Mouse (Mus musculus): Measurements from ENCODE around the gene Tgm1. TPM values are rescaled to one million over a fixed set of nuclear protein-coding genes. Genes with fewer than 3 reads are reported as not detected.

The Tgm1 gene
- polyA plus RNA-seq, 1 experiment, result 9.0 TPM

DNA sequence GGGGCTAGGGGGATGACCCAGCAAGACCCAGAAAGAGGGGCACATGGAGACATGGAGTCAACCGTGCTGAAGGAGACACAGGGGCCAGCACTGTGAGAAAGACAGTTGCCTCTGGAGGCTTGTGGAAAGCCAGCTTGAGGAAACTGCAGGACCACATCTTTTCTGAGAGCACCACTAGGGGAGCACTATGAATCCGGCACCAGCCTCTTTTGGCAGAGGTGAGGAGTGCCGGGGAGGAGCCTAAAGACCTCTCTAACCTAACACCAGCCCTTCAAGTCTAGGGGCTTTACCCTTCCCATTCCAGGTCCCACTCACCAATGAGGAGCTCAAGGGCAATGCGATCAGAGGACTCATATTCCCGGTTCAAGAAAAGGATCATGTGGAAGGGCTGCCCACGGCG is 1.9 kb downstream of the Tgm1 start:
- no peak for TF ChIP-seq GATA1 (IDR thresholded peaks at IDR 0.05; ENCODE audit: low read length)

DNA sequence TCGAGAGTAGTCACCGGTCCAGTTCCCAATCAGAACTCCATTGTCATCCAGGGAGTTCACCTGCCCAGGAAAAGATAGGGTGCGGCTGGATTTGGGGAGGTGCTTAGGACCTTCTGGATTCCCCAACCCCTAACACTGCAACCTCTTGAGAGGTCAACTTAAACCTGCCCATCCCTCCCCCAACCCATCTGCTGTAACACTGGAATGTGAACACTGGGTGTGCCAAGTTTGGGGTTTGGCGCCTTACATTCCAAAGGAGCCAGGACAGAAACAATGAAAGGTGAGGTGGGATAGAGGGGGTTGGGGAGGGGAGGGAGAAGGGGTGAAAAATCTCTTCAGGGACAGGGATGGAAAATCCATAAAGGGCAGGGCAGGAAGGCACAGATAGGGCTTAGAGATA is 4.2 kb downstream of the Tgm1 start:
- TF ChIP-seq GATA1 (IDR thresholded peaks at IDR 0.05; ENCODE audit: low read length), result no peak

DNA sequence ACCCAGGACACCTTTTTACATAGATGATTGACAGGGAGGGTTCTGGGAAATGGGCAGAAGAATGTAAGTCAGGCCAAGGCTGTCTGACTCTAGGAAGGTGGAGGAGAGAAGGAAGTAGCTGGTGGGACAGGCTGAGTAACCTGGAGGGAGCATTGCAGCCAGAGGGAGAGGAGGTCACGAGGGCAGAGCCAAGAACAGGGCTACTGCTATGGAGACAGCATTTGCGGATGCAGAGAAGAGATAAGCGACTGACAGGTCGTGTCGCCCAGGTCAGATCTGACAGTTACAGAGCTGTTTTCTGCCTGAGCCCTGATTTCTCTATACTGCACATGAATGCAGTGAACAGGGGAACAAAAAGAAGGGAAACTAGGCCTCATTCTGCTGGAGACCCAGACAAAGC is 6.3 kb downstream of the Tgm1 start:
- TF ChIP-seq GATA1 (IDR thresholded peaks at IDR 0.05; ENCODE audit: low read length), result no peak

DNA sequence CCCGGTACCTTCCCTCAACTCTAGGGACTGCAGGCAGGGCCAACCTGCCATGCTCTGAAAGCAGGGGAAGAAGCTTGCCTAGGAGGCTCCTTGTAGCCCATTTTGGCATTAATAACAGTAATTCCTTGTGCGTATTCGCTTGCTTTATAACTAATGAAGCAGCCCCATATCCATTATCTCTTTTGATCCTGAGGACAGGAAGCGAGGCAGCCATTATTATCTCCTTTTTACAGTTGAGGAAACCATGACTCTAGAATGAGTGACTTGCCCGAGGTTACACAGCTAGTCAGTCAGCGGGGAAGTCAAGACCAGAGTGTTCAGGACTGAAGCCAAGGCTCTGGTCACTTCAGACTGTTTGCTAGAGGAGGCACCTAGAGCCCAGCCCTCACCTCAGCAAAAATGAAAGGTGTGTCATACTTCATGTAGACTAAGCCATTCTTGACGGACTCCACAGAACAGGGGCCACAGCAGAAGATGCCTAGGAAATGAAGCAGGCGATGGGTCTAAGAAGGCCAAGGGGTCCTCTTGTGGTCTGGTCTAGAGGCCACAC is 7.6 kb downstream of the Tgm1 start:
- TF ChIP-seq GATA1 (IDR thresholded peaks at IDR 0.05; ENCODE audit: low read length), result no peak

DNA sequence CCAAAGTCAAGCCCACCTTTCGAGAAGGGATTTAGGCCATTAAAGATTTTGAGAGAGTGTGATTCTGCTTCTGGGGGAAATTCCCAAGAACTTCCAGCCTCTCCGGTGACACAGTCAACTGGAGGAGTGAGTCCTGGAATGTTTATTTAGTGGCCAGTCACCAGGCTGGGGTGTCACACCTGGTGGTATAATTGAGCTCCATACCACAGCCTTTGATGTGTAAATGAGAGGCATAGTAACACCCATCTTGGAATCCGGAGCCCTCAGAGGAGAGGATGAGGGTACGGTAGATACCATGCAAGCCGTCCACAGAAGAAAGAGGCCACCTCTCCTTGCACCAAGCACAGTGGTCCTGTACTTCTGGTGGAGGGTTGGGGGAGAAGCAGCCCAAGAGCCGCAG is 11.0 kb downstream of the Tgm1 start:
- no peak for TF ChIP-seq GATA1 (IDR thresholded peaks at IDR 0.05; ENCODE audit: low read length)

DNA sequence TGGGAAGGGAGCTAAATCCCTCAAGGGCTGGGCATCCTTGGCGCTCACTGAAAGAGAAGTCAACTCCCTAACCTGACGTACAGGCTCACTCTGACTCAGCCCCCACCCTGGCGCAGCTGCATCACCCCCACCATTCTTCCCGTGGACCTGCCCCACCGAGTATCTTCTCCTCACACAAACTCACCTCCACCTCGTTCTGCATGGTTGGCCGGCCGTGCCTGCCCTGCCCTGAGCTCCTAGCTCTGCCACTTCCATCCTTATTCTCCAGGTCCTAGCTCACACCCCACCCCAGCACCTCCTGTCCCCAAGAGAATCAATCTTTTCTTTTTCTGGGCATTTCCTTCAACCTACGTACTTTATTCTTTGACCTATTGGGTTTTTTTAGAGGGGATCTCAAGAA is 12.6 kb downstream of the Tgm1 start:
- TF ChIP-seq GATA1 (IDR thresholded peaks at IDR 0.05; ENCODE audit: low read length), result no peak

DNA sequence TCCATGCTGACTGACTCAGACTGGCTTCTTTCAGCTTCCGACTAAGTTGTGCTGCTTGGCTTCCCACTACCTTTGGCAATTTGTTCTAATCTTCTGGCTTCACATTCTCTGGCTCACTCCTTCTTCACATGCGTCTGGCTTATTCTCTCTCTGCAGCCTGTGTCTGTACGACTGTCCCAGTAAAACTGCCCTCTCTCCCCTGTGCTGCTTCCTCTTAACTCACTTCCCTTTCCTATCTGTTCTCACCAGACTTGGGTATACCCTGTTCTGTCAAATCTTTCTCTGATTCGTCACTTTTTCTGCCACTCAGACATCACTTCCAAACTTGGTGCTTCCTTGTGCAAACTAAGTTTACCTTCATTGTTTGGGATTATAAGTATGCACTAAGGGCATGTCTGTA is 16.5 kb downstream of the Tgm1 start:
- TF ChIP-seq GATA1 (IDR thresholded peaks at IDR 0.05; ENCODE audit: low read length), result no peak

DNA sequence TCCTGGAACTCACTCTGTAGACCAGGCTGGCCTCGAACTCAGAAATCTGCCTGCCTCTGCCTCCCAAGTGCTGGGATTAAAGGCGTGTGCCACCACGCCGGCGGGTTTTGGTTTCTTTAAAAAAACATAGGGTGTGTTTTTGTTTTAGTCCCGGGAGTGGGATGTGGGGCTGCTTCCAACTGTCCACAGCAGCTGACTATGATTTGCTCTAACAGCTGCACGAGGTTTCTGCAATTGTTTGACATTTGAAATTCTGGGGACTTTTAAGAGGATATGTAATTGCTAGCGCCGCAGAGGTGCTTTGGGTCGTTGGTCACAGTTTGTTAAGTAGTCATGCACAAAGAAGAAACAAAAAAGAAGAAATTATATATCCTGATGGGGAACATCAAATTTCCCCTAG is 24.3 kb downstream of the Tgm1 start:
- no peak for TF ChIP-seq GATA1 (IDR thresholded peaks at IDR 0.05; ENCODE audit: low read length)

DNA sequence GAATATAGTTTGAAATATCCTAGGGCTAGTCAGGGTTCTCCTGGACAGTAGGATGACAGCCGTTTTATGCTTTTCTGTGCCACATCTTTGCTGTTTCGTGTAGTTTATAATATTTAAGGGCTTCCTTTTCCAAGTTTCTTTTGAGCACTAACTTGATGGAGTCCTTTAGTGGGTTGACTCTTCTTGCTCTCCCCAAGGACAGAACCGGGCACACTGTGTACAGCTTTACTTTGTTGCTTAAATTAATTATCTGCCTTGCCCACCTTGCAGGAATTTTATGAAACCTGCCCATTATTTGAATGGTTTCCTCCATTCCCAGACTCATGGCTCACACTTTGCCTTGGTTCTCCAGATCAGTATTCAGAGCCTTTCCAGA is 31.6 kb downstream of the Tgm1 start:
- TF ChIP-seq GATA1 (IDR thresholded peaks at IDR 0.05; ENCODE audit: low read length), result no peak

DNA sequence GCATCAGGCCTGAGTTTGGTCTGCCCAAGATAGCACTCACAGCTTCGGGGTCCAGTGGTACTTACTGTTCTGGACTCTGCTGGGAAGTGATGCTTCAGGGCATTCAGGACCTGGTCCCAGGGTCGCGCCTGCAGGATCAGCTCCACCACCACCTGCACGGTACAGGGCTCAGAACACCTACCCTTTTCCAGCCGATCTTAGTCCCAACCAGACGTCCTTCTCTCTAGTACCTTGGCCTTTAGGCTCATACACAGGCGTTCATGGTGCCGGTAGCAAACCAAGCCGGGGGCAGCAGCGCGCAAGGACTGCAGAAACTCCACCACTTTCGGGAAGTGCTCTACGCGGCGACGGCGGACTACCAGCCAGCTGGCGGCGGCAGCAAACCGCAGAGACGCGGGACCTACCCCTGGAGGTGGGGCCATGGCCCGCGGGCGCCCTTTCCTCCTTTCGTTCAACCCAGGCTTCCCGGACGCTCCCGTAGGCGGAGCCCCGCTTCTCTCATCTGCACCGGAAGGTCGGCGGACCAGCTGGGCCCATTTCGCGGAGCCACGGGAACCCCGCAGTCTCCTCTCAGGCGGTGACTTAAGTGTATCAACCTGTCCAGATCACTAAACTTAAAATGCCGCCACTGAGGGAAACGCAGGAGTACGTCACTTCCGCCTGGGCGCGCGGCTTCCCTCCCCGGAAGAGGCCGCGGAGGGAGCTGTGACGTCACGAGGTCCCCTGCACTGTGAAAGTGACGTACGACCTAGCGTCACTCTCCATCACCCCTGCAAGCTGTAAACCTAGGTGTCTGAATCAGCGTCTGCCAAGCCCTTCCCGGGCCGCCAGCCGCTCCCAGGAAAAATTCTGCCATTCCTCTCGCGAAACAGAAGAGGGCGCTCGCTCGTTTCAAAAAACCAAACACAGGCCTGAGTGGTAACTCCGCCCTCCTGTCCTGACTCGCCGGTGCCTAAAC is 32.3 kb downstream of the Tgm1 start, which contains the start of gene Tinf2:
Gene Tinf2 (minus strand): TSS at position 661 of the 958 bp plus-strand sequence.
- no peak for TF ChIP-seq GATA1 (IDR thresholded peaks at IDR 0.05; ENCODE audit: low read length)

DNA sequence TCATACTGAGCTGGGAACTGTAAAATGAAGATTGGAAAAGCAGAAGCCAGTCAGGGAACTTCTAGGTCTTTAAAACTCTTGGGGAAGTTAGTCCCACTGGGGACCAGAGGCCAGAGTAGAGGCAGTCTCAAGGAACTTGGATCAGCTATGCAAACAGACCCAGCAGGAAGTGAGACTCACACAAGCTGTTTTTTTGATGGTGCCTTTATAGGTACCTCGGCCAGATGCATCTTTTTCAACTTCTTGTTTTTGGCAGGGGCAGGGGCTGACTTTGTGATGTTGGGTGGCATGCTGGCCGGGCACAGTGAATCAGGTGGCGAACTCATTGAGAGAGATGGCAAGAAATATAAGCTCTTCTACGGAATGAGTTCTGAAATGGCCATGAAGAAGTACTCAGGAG is 36.1 kb downstream of the Tgm1 start:
- no peak for TF ChIP-seq GATA1 (IDR thresholded peaks at IDR 0.05; ENCODE audit: low read length)

DNA sequence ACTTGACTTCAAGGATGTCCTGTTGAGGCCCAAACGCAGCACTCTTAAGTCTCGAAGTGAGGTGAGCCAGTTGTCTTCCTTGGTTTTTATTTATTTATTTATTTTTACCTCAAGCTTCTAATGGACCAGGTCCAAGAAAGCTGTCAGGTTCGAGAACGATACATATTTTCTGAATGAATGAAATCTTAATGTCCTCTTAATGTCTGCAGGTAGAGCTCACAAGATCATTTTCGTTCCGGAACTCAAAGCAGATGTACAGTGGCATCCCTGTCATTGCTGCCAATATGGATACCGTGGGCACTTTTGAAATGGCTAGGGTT is 41.0 kb downstream of the Tgm1 start:
- no peak for TF ChIP-seq GATA1 (IDR thresholded peaks at IDR 0.05; ENCODE audit: low read length)

DNA sequence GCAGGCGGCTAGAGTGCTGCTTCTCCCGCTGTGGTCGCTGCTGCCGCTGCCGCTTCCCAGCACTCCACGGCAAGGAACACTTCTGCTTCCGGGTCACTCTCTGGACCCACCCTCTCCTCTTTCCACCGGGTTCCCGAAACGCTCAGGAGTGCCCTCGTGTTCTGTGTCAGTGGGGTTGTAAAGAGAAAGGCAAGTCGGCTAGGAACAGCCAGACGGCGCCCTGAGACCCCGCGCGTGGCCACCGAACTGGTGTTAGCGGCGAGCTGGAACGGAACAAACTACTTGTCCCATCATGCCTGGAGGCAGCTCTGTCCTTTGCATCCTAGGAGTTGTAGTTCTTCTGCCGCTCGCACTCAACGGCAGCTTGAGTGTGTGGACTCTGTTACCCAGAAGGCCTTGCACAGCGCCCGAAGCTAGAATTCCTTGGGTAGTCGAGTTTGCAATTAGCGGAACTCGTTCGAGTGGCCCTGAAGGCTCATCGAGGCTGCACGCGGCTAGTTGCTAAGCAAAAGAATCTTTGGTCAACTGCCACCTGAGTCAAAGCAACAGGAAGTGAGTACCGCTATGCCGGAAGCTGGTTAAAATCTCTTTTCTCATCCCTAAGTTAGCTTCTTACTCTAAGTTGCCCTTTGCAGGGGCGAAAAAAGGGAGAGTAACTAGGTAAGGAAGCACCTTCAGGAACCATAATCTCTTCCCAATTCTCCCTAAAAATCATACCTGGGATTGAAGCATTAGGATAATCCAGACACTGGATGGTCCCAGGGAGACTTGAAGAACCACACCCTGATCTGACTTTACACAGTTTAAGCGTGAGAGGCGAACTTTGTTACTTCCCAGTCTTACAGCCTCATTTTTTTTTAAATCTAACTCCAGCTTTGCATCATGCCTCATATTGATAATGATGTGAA is 41.6 kb downstream of the Tgm1 start, which contains the start of the genes Gmpr2 and Nedd8:
Gene Gmpr2 (plus strand): TSS at position 109 of the 908 bp plus-strand sequence.
Gene Nedd8 (minus strand): TSS at position 292 of the 908 bp plus-strand sequence.
- no peak for TF ChIP-seq GATA1 (IDR thresholded peaks at IDR 0.05; ENCODE audit: low read length)

DNA sequence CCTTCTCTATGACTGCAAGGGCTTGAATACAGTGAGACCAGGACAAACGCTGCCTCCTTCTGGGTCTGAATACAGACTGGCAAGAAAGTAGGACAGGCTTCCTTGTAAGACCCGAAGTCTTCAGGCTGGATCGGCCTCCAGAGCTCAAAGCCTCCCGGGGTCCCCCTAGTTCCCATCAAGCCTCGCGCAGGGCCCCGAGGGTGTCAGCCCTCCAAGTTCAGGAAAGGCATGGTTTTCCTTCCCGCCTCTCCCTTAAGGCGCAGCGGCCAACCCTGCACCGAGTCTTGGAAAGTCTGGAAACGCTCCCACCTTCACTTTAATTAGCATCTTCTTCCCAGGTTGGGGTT is 42.3 kb downstream of the Tgm1 start:
- no peak for TF ChIP-seq GATA1 (IDR thresholded peaks at IDR 0.05; ENCODE audit: low read length)

DNA sequence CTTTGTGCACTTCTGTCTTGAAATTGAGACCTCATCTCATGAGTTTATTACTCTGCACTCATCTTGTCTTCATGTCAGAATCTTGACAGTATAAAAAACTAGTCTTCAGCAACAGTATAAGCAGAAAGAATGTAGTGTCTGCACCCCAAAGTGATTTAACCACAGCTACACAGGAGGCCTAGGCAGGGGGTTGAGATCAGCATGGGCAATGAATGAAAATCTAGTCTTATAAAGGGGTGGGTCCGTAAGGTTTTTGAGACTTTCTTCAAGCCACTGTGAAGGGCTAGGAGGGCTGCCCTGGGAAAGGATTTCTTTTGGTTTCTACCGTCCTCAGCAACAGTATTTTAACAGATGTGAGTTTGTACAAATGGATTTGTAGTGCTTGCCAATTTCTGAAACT is 53.1 kb downstream of the Tgm1 start:
- no peak for TF ChIP-seq GATA1 (IDR thresholded peaks at IDR 0.05; ENCODE audit: low read length)

DNA sequence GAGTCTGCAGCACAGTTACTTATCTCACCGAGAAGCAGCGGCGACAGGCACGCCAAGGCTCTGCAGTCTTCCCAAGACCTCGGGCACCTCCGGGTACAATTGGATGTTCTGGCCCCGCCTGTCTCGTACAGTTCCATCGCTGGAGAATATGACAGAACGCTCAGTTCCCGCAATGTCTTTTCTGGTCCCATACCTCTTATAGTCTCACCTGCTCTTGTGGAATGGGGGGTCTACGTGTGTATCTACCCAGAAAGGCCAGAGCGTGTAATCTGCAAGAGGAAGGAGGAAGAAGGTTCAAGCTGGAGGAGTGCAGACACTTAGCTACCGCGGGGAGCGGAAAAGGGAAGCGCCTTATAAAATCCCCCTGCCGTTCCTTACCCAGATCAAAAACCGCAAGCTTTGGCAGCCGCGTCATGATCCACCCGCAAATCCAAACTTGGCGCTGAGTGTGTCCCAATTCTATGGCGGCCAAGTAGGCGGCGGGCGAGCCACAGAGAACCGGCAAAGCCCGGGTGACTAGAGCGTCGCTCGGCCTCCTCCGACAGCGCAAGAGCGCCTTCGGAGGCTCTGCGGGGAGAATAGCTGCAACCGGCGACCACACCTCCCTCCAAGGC is 53.7 kb downstream of the Tgm1 start, which contains the start of gene Mdp1:
Gene Mdp1 (minus strand): TSS at position 549 of the 614 bp plus-strand sequence.
- TF ChIP-seq GATA1 (IDR thresholded peaks at IDR 0.05; ENCODE audit: low read length), result no peak
